Mouse (Mus musculus) forebrain, embryonic 10.5 days (tissue): ENCODE data around the gene Stn1. TPM values are rescaled to one million over a fixed set of nuclear protein-coding genes. Genes with fewer than 3 reads are reported as not detected.
A peak's percentile ranks its signal among the peaks of the same experiment; 100 is the strongest.

ENCODE experiments used
- DNase-seq: peaks from one replicate; pipeline ENCODE4 v3.0.0-alpha.2; 2017; ENCODE audit warnings: low spot score; ENCODE audit errors: extremely low spot score
- H3K27ac ChIP-seq: fragments of 300-500 bp; sonication (generic); 2 replicates; pipeline ENCODE4 v1.5.1; 2016; ENCODE audit warnings: mild to moderate bottlenecking
- H3K27me3 ChIP-seq: fragments of 300-500 bp; sonication (generic); 2 replicates; pipeline ENCODE4 v1.6.1; 2016; ENCODE audit warnings: mild to moderate bottlenecking; ENCODE audit not compliant: poor library complexity, severe bottlenecking
- H3K36me3 ChIP-seq: fragments of 300-500 bp; sonication (generic); replicated peaks from 2 replicates; pipeline ENCODE4 v1.6.1; 2016; ENCODE audit warnings: mild to moderate bottlenecking, moderate library complexity
- H3K4me1 ChIP-seq: fragments of 300-500 bp; sonication (generic); 2 replicates; pipeline ENCODE4 v1.6.1; 2016
- H3K4me3 ChIP-seq: fragments of 300-500 bp; sonication (generic); 2 replicates; pipeline ENCODE4 v1.5.1; 2016; ENCODE audit warnings: mild to moderate bottlenecking, moderate library complexity
- H3K9me3 ChIP-seq: fragments of 300-500 bp; sonication (generic); 2 replicates; pipeline ENCODE4 v1.6.1; 2016; ENCODE audit warnings: mild to moderate bottlenecking, moderate library complexity
- WGBS: fragments of 180-500 bp; shearing (Covaris S2); methylation state at CpG from one replicate; pipeline ENCODE4 v1.1.7; 2016; 5-methylcytosine and 5-hydroxymethylcytosine counted together
- polyA plus RNA-seq: library from polyadenylated mRNA; unstranded; fragments of >200 nt; fragmentation: Nextera tagmentation; extraction: Ambion mirVana; gene quantifications from 2 replicates; pipeline ENCODE4 v1.2.1, GENCODE M21; 2016

The Stn1 gene
- polyA plus RNA-seq, 1 experiment from 2014 or later: 68.1 TPM

DNA sequence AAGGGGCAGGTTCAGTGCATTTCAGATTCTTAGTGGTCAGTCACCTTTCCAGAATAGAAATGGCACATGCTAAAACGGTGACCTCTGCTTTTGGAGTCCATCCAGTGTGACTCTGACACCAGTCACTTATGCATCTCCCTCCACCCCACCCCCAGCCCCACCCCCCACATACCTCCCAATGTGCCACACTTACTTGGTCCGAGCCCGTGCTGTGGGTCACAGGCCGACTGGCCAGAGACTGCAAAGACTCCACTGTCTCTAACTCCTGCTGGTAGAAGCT is 23.7 kb downstream of the Stn1 start:
- no peak overlapping the region for H3K27ac ChIP-seq
- peaks cover 75% of the 10 kb centered on the region for H3K36me3 ChIP-seq
- no peak for DNase-seq
- peaks cover 30% of the 10 kb centered on the region for H3K4me1 ChIP-seq
- no peaks in the 10 kb centered on the region for H3K27me3 ChIP-seq
- H3K4me3 ChIP-seq: no peak overlapping the region
- H3K9me3 ChIP-seq: no peaks in the 10 kb centered on the region
- 79% methylated on average over 4 of the region's 4 CpGs for WGBS

DNA sequence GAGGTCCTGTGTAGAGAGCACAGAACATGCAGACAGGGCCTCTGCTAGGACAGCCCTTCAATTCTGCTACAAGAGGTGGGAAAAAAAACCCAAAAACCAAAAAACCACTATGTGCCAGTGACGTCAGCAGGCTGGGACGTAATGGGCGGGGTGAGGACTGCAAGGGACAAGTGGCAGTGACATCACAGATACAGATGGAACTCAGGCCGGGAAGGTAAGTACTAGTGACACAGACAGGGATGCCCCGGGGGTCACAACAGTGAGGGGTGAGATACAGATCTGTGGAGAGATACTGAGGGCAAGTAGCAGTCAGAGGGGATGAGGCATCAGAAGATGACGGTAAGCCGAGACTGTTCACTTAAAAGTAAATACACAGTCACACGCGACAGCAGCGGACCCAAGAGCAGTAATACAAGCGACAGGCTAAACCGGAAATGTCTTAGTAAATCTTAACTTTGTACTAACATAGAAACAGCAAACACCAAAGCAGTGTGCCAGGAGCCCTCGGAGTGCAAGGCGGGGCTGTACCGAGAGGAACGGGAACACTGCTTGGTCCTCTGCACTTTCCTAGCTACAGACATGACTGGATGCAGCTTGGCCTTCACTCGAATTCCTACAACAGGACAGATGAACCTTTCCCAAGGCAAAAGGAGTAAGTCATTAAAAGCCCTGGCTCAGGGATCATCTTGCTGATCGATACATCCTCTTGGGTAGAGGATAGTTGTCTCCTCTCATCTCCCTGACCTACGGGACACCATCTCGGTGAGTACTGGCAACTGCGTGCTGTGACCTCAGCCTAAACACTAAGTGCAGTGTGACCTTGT is 24.3 kb downstream of the Stn1 start:
- no peaks in the 10 kb centered on the region for H3K27me3 ChIP-seq
- DNase-seq: no peak
- no peak overlapping the region for H3K27ac ChIP-seq
- no peaks in the 10 kb centered on the region for H3K9me3 ChIP-seq
- 93% methylated on average over 21 of the region's 21 CpGs for WGBS
- H3K4me1 ChIP-seq: peaks cover 31% of the 10 kb centered on the region
- H3K36me3 ChIP-seq: peaks cover 72% of the 10 kb centered on the region
- no peak overlapping the region for H3K4me3 ChIP-seq

DNA sequence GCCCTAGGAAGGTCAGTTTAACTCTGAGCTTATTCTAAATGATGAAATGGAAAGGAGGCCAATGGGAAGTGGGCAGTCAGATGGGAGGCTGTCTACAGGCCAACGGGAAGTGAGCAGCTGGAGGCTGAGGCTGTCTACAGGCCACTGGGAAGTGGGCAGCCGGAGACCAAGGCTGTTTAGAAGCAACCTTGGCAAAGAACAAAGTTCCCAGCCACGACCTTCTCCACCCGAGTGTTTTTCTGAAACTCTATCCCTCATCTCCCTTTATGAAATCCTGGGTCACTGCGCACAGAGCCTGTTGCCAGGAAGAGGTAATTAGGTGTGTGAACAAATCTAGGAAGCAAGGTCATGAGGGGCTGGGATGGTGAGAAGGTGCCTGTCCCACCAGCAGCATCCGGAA is 25.3 kb downstream of the Stn1 start:
- no peak for DNase-seq
- Histone ChIP-seq H3K27me3 (no peaks in the 10 kb centered on the region), H3K36me3 (peaks cover 75% of the 10 kb centered on the region), H3K4me1 (peaks cover 31% of the 10 kb centered on the region), H3K4me3 (no peak overlapping the region), H3K27ac (peak overlapping the region; percentile 74; the same call in 1 of the 2 replicates), H3K9me3 (no peaks in the 10 kb centered on the region)
- 85% methylated on average over 6 of the region's 6 CpGs for WGBS

DNA sequence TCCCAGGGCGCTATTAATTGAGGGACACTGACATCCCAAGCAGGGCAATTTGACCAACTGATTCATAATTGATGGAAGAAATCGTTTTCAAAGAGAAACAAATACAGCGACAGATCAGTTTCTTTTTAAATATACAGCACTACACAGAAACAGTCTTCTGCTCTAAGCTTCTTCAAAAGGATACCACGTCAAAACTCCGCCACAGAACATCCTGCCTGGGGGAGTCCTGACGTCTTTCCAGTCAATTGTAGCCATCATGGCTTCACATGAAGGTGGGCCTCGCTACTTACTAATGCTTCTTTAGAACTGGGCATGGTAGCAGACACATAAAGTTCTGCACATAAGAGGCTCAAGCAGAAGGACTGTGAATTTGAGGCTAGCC is 26.0 kb downstream of the Stn1 start:
- Histone ChIP-seq H3K27ac (peak overlapping the region; percentile 74), H3K4me3 (no peak overlapping the region), H3K36me3 (peaks cover 70% of the 10 kb centered on the region), H3K9me3 (no peaks in the 10 kb centered on the region), H3K4me1 (peaks cover 31% of the 10 kb centered on the region), H3K27me3 (no peaks in the 10 kb centered on the region)
- WGBS: 78% methylated on average over 7 of the region's 7 CpGs
- no peak for DNase-seq

DNA sequence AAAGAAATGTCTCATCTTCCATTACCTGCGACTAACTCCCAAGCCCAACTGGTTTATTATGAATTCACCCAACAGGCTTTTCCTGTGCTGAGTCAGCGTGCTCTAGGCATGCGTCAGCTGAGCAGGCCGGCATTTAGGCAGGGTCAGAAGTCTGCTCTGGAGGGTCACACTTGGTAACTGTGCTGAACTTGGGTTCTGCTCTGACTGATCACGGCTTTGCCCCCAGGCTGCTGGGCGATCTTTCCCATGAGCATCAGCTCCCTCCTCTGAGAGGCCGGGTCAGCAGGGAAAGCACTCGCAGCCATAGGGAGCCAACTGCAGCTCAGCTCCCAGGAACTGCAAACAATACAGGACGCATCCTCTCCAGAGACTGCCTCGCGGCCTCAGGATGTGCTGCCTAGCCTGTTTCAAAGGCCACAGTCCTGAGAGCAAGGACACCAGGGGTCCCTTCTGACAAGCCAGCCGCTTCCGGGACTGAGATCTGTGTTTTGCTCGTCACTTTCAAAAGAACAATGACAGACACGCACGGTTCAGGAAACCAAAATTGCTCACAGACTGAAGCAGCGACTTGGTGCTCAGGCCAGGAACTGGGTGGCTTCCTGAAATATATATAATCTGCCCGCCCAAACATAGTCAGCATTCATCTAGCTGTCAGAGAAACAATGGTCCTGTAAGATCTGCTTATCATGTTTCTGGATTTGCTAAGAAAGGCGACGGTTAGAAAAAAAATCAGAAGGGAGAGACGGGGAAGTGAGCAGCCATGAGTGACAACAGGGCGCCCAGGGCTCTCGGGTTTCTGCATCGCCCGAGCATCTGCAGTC is 26.6 kb downstream of the Stn1 start:
- H3K27ac ChIP-seq: peak overlapping the region; percentile 74
- 43% methylated on average over 25 of the region's 25 CpGs for WGBS
- H3K36me3 ChIP-seq: peaks cover 68% of the 10 kb centered on the region
- peaks cover 31% of the 10 kb centered on the region for H3K4me1 ChIP-seq
- DNase-seq: no peak
- no peaks in the 10 kb centered on the region for H3K27me3 ChIP-seq
- no peak overlapping the region for H3K4me3 ChIP-seq
- H3K9me3 ChIP-seq: no peaks in the 10 kb centered on the region

DNA sequence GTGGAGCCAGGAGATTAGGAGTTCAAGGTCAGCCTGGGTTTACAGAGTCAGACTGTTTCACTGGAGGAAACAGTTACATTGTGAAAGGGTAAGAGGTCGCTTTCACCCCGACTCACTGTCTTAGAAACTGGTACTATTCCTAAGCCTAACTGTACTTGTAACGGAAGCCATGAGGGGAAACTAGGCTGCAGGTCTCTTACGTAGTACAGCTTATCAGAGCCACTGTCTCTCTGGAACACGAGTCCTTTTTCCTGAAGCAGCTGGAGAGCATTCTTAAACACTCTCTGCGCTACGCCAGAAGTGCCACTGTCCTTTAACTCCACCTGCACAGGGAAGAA is 27.2 kb downstream of the Stn1 start:
- WGBS: 83% methylated on average over 7 of the region's 7 CpGs
- peak overlapping the region; percentile 74; the same call in 1 of the 2 replicates for H3K27ac ChIP-seq
- no peaks in the 10 kb centered on the region for H3K27me3 ChIP-seq
- H3K36me3 ChIP-seq: peaks cover 68% of the 10 kb centered on the region
- H3K4me1 ChIP-seq: peaks cover 31% of the 10 kb centered on the region
- H3K4me3 ChIP-seq: no peak overlapping the region
- no peaks in the 10 kb centered on the region for H3K9me3 ChIP-seq
- no peak for DNase-seq

DNA sequence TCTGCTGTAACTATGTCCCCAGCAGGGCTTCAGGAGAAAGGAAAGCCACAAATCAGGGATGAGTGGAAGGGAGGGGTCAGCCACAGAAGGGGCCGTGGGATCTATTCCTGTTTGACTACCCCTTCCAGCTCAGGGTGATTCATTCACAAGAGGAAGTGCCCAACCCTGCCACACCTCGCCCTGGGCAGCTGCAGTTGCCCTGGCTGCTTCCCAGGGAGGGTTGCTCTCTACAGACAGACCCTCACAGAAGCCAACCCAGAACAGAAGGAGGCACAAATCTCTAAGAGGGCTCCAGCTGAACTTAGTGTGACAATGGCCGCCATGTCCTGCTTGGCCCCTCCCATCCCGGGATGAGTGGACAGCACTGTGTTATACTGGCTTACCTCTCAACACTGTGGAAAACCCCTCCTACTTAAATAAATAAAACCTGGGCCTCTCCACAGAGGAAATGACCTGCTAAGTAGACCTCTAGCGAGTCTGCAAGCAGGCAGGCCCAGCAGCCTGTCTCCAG is 28.5 kb downstream of the Stn1 start:
- no peak for DNase-seq
- Histone ChIP-seq H3K27ac (peak overlapping the region; percentile 30; the same call in 1 of the 2 replicates), H3K4me3 (no peak overlapping the region), H3K36me3 (peaks cover 59% of the 10 kb centered on the region), H3K9me3 (no peaks in the 10 kb centered on the region), H3K27me3 (no peaks in the 10 kb centered on the region), H3K4me1 (peaks cover 31% of the 10 kb centered on the region)
- WGBS: 81% methylated on average over 5 of the region's 5 CpGs

DNA sequence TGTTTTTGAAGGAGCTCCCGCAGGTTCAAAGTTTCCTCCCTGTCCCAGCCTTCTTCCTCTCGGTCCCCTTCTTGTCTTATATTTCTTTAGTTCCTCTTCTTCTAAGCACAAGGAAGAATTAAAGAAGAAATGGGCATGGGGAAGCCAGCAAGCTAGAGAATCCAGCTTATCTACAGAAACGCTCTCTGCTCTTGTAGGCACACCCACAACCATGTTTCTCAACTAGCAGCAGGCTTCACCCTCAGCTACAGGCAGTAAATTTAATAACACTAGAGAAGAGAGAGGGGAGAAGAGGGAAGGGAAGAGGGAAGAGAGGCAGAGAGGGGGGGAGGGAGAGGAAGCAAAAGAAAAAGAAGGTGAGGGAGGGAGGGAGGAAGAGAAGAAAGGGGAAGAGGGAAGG is 29.1 kb downstream of the Stn1 start:
- peaks cover 31% of the 10 kb centered on the region for H3K4me1 ChIP-seq
- DNase-seq: no peak
- no peaks in the 10 kb centered on the region for H3K27me3 ChIP-seq
- no peaks in the 10 kb centered on the region for H3K9me3 ChIP-seq
- H3K36me3 ChIP-seq: peaks cover 53% of the 10 kb centered on the region
- H3K4me3 ChIP-seq: no peak overlapping the region
- WGBS: 89% methylated on average over 3 of the region's 3 CpGs
- no peak overlapping the region for H3K27ac ChIP-seq

DNA sequence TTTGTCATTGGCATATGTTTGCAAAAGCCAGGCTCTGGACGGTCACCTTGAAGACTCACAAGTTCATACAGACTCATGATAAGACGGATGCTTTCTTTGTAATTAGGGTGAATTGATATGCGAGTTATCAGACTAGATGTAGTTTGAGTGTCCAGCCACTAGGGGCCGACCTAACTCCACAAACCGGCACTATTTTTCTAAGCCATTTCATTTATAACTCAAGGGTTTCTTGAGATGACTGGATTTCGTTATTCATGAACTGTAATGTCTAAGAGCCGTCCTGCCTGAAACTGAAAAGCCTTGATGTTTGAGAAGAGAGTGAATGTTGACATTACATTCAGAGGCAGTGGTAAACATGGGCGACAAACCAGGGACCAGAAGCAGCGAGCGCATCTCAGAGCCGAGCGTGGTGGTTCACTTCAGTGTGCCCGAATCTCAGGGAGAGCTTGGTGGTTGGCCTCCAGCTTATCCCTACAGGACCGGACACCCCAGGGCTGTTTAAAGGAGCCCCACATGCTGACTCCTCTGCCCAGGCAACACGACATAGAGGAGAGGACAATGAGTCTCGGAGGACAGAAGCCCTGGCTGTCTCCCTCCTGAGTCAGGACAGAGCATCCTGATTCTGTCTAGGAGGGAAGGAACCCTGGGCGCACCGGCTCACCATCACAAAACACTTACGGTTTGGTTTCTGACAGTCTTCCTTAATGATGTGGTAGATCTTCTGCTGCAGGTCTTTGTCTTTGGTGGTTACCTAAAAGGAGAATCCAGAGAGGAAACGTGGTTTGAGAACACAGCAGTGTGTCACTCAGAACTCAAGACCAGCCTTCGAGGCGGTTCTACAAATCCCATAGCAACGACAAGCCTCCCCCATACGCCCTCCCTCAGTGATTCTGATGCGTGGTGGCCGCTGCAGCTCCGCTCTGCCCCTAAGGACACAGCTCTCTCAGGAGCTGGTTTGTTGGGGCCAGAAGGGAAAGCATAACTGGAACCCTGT is 29.9 kb downstream of the Stn1 start:
- Histone ChIP-seq H3K4me3 (no peak overlapping the region), H3K4me1 (peaks cover 31% of the 10 kb centered on the region), H3K9me3 (no peaks in the 10 kb centered on the region), H3K27ac (no peak overlapping the region), H3K27me3 (no peaks in the 10 kb centered on the region), H3K36me3 (peaks cover 51% of the 10 kb centered on the region)
- 66% methylated on average over 27 of the region's 27 CpGs for WGBS
- DNase-seq: peak; percentile 43

DNA sequence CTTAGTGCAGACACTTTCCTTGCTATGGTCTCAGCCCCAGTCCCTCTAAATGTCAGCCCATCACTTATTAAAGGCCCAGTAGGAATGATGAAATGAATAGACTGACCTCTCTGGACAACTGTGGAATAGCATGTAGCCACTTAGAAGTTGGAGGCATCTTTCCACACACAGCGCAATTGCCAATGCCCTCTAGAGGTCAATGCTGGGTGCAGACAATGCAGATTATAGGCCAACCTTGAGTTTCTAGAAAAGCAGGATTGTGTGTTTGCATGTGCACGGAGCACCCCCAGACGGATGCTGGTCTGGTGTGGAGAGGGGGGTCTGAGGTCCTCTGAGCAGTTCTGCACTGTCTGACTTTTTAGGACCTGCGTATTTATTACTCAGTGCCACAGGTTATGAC is 33.7 kb downstream of the Stn1 start:
- 65% methylated on average over 4 of the region's 4 CpGs for WGBS

DNA sequence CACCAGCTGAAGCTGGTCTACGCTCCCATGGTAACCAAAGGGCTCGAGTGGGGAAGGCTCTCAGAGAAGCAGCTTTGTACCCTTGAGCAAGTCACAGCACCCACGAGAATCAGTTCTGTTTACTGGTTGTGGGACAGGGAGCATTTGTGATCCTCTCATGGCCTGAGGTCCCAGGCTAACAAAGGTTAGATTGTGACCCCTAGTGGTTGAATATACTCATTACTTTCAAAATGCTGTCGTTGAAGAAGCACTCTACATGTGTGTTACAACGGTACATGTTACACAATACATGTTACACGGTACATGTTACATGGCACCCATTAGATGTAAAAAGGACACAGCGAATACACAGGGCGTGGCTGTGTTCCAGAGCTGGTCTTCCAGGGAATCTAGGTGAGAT is 34.7 kb downstream of the Stn1 start:
- Histone ChIP-seq H3K9me3 (no peaks in the 10 kb centered on the region), H3K4me3 (no peak overlapping the region), H3K27ac (no peak overlapping the region), H3K4me1 (peaks cover 13% of the 10 kb centered on the region), H3K27me3 (no peaks in the 10 kb centered on the region), H3K36me3 (peaks cover 33% of the 10 kb centered on the region)
- 81% methylated on average over 8 of the region's 8 CpGs for WGBS
- no peak for DNase-seq

More for the DNA sequence above, 33.7 kb downstream of the Stn1 start:
- H3K4me3 ChIP-seq: no peak overlapping the region
- peaks cover 13% of the 10 kb centered on the region for H3K4me1 ChIP-seq
- peak; percentile 30 for DNase-seq
- no peak overlapping the region for H3K27ac ChIP-seq
- H3K9me3 ChIP-seq: no peaks in the 10 kb centered on the region
- H3K36me3 ChIP-seq: peaks cover 38% of the 10 kb centered on the region
- no peaks in the 10 kb centered on the region for H3K27me3 ChIP-seq

DNA sequence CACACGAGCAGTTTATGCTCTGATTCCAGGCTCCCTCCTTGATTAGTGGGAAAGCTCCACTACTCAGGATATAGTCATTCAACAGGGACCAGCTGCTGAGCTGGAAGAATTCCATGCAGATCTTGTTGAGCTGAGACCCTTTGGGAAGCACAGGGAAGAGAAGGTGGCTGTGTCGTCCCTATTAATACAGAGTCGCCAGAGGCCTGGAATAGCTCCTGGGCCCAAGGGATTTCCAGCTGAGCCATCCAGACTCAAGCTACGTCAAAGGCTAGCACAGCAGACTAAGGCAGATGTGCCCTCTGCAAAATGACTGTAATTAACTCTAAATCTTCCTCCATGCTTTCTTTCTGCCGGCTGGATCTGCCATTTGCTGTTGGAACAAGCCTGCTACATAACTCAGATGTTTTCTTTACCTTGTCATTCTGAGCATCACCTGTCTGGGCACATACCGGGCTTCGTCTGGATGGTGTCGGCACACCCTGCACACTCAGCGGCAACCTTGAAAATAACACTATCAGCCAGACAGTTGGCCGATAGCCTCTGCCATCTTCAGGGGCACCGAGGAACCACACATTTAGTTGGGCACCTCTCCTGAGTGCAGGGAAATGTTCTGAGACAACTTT is 36.8 kb downstream of the Stn1 start:
- Histone ChIP-seq H3K4me3 (no peak overlapping the region), H3K36me3 (peaks cover 24% of the 10 kb centered on the region), H3K9me3 (no peaks in the 10 kb centered on the region), H3K27me3 (no peaks in the 10 kb centered on the region), H3K4me1 (peaks cover 13% of the 10 kb centered on the region), H3K27ac (no peak overlapping the region)
- 88% methylated on average over 11 of the region's 11 CpGs for WGBS
- no peak for DNase-seq
